Mouse (Mus musculus): ENCODE measurements around the gene Six4.
A peak's percentile ranks its signal among the peaks of the same experiment; 100 is the strongest.
"Not testable (repeated sequence)": the region's sequence is repeated elsewhere in the genome, so short reads cannot be mapped to it uniquely, and the experiment has no call there.

Gene Six4

GRCm38 (mm10) chr12:73113196-73113595, at the start of gene Six4:
TSS of gene Six4 (minus strand) at chr12:73113456.
- peak; percentile 53 for DNase-seq (ENCODE audit: low spot score)

- peak; percentile 27 for DNase-seq (ENCODE audit: low spot score)
These were observed 49.3 kb upstream of the Six4 start for GRCm38 (mm10) chr12:73162408-73163181.

- no peak for DNase-seq (ENCODE audit: low spot score)
These were observed 47.1 kb upstream of the Six4 start for GRCm38 (mm10) chr12:73160341-73160740.

GRCm38 (mm10) chr12:73154150-73154549, 40.9 kb upstream of the Six4 start:
- DNase-seq (ENCODE audit: low spot score): no peak

DNA sequence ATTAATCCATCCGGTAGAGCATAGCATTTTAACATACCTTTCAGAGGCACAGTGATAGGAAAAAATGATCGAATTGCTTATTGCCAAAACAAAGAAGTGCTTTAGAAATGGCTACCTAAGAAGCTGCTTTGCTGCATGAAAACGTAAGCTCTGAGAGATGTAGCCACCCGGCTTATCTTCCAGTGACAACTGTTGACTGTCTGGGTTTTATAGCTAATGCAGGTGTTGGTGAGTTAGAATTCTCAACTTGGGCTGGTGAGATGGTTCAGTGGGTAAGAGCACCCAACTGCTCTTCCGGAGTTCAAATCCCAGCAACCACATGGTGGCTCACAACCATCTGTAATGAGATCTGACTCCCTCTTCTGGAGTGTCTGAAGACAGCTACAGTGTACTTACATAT, 37.8 kb upstream of the Six4 start:
- DNase-seq (ENCODE audit: low spot score): not testable (repeated sequence)

DNA sequence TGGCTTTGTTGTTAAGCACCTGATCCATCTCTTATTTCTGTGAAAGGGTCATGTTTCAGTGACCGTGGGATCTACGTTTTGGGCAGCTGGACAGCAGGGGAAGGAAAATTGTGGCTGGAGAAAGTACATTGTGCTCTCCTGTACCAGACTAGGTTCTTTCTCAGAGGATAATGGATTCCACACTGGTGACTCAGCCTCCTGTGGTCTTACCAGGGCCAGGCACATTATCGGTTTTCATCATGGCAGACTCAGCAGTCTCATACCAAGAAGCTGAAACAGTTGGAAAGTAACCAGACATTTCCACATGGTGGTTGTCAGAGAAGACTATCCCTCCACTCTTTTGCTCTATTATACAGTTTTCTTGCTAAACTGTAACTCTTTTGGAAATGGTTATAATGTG, 34.0 kb upstream of the Six4 start:
- DNase-seq (ENCODE audit: low spot score): no peak

GRCm38 (mm10) chr12:73140732-73141131, 27.5 kb upstream of the Six4 start:
- DNase-seq (ENCODE audit: low spot score): no peak

DNA sequence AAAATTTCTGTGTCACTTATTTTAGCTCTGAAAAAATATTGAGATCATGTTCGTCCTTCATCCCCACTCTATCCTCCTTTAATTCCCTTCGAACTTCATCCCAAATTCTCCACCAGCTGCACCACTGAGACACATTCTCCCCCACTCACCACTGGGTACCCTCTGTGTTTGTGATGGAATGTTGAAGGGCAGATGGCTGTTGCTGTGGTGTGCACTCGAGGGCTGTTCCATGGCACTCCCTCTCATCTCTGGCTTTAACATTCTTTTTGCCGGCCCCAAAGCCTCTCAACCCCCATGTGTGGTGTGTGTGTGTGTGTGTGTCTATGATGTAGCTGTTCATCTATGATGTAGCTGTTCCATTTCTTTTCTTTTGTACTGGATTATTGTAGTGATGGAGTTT, 12.0 kb upstream of the Six4 start:
- DNase-seq (ENCODE audit: low spot score): no peak

GRCm38 (mm10) chr12:73123093-73124041, 10.1 kb upstream of the Six4 start, which contains the start of gene Mnat1:
TSS of gene Mnat1 (plus strand) at chr12:73123717.
- DNase-seq (ENCODE audit: low spot score): peak; percentile 86

GRCm38 (mm10) chr12:73112326-73113087, 749 bp downstream of the Six4 start:
- peak; percentile 31 for DNase-seq (ENCODE audit: low spot score)

DNA sequence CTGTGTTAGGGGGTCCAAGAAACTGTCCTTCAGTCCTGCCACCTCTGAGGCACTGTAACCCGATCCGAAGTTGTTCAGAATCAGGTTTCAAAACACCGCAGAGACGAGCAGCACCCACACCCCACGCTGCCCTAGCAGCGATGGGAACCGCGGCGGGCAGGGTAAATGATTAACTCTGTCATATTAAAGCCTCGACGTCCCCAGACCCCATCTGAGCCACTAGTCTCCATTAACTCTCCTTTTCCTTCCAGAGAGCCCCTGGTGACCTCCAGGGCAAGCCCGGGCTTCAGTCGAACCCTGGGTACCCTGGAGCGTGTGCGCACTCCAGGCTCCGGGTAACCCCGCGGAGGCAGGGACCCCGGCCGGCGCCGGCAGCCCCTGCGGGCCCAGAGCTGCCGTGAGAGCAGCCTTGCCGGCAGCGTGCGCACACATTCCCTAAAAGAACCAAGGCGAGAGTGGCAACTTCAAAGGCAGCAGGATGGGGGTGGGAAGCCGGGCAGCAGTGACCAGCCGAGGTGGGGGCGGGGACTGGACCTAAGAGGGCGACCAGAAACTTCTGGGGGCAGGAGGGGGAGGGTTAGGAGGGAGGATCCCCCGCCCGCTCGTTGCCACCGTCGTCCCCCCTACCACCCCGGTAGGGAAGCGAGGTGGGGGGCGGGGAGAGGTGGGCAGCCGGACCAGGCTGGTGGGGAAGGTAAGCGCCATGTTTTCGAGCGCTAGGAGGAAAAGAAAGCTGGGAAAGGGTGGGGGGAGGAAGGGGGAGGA, 1.5 kb downstream of the Six4 start:
- peak; percentile 27 for DNase-seq (ENCODE audit: low spot score)

DNA sequence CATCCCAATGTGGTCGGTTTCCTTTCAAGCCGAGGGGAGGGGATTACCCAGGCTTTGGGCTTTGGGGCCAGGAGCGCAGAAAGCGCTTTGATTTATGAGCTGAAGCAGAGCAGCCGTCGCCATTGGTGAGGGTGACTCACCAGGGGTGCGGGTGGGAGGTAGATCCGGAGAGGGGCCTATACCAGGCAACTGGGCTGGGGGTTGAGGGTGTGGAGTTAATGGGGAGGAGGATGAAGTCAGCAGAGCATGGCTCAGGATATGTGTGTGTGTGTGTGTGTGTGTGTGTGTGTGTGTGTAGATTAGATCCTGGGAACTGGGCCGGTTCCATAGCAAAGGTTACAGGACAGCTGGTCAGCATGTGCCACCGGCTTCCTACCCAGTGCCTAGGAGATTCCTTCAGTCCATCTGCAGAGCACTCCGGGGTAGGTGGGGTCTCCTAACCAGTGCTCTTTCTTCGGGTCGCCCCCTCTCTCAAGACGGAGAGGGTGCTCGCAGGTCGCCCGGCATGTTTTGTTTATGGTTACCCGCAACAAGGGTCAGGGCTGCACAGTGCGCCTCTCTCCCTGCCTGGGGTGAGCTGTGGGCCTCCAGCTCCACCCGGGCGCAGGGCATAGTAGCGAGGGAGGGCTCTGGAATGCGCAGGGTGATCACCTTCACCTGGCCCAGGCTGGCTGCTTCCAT, 2.7 kb downstream of the Six4 start:
- DNase-seq (ENCODE audit: low spot score): peak; percentile 21

DNA sequence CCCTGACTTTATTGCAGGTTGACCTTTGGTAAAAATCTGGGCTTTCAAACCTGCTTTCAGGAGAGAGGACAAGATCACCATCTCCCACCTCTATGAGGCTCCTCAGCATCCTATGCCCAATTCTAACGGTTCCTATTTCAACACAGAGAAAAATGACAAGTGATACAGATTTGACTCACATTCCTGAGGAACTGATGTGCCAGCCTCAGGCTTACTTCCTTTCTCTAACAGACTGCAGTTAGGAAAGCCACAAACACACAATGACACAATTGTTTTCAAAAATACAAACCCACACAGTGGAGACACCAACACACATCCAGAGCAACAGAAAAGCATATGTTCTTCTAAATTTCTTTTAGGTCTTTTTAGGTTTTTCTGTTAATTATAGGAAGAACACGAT, 5.4 kb downstream of the Six4 start:
- no peak for DNase-seq (ENCODE audit: low spot score)

DNA sequence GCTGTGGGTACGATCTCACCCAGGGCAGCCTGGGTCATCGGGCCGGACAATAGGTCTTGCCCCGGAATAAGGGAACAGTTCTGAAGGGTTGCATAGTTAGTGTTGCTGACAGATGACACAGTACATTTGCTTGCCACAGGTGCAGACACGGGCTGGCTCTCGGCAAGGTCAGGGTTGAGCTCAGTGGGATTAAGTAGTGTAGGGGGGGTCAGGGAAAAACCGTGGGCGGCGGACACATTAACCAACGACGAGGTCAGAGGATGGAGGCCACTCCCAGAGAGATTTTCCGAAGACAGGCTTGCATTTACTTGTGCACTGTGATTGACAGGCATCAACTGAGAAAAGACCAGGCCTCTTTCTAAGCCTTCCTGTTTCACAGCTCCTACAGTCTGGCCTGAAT, 9.5 kb downstream of the Six4 start:
- no peak for DNase-seq (ENCODE audit: low spot score)

DNA sequence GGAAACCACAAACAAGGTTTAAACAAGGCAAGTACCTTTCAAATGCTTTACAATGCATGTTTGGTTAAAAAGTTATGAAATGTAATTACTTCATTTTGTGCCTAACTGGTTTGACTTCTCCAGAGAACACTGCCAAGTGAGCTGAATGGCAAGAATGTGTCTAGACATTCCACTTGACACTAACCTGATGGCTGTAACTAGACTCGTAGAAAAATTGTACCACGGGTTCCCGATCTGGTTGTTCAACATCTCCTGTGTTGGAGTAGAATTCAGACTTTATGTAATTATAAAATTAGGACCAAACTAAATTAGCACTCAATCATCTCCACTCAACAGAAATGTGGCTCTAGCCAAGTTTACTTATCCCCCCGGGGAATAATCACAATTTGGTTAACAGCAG, 14.7 kb downstream of the Six4 start:
- DNase-seq (ENCODE audit: low spot score): no peak

- not testable (repeated sequence) for DNase-seq (ENCODE audit: low spot score)
These were observed 17.1 kb downstream of the Six4 start for GRCm38 (mm10) chr12:73096177-73096576.

GRCm38 (mm10) chr12:73094605-73095004, 18.7 kb downstream of the Six4 start:
- no peak for DNase-seq (ENCODE audit: low spot score)

DNA sequence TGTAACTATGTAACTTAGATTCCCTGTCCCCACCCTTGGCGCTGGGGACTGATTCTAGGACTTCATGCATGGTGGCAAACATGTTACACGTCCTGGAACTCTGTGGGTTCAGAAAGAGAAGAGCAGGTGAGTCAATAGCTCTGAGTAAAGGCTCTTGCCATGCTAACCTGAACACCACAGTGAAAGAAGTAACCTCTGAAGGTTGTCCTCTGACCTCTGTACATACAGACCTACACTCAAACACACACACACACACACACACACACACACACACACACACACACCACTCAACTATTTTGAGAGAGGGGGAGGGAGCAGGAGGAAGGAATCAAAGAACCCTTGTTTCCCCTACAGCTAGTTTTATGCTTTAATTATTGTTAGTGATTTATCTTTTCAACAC, 19.1 kb downstream of the Six4 start:
- no peak for DNase-seq (ENCODE audit: low spot score)

DNA sequence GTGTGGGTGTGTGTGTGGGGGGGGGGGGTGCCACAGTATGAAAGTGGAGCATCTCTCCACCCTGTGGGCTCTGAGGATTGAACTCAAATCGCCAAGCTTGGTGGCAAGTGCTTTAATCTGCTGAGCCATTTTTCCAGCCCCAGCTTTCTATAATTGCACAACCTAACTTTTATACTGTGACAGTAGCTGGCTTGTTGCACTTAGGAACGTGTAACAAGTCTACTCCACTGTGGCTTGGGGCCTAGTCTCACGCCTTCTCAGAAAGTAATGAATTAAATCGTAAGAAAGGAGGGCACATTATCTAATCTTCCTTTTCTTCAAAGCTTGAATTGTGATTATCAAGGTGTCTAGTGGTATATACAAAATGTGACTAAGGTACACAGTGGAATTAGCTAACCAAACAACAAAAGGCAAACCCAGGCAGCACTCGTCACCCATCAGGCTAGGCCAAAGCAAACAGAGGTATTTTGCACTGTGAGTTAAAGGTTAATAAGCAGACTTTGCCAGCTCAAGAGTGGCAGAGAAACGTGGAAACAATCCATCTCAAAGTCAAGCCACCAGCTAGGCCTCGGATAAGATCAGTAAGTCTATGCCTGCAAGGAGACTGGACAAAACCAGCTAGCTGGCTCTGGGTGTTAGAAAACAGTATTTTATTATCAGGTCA, 22.5 kb downstream of the Six4 start:
- DNase-seq (ENCODE audit: low spot score): no peak

GRCm38 (mm10) chr12:73088911-73089310, 24.3 kb downstream of the Six4 start:
- DNase-seq (ENCODE audit: low spot score): no peak

Measured in urinary bladder, postnatal 25 days (tissue).